Mouse (Mus musculus): ENCODE results near the gene Nudt6. TPM values are rescaled to one million over a fixed set of nuclear protein-coding genes. Genes with fewer than 3 reads are reported as not detected.

The Nudt6 gene
- polyA plus RNA-seq, 1 experiment from 2014 or later = 5.2 TPM

DNA sequence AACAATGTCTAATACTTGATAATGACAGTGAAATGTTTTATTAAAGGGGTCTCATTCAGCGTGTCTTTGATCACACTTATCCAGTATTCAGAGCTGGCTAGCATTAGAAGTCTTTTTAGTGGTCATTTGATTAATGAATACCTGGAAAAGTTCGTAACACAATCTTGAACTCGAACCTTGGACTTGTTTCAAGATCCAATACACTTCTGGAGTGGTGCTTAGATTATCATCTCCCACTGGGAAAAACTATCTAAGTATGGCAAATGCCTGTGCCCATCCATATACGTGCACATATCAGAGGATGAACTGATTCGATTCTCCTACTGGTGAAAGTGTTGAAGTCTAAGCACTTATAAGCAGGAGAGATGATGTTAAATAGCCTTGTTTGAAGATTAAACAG is 1.7 kb downstream of the Nudt6 start:
- Histone ChIP-seq H3K9ac (peak overlapping the region; percentile 82; the same call in 1 of the 2 replicates), H3K4me3 (replicated peaks) (peak overlapping the region; percentile 89), H3K36me3 (0 out of 2 replicates have a peak, but pooled peaks cover under 1% of the 10 kb centered on the region), H3K4me2 (peak overlapping the region; percentile 79), H3K4me1 (peaks cover 19% of the 10 kb centered on the region), H3K27ac (no peak overlapping the region), H3K9me3 (replicated peaks) (no peaks in the 10 kb centered on the region), H3K27me3 (no peaks in the 10 kb centered on the region)
- 71% methylated on average over 5 of the region's 5 CpGs for WGBS
- no peak for ATAC-seq (replicated peaks; ENCODE audit: low FRiP score)

DNA sequence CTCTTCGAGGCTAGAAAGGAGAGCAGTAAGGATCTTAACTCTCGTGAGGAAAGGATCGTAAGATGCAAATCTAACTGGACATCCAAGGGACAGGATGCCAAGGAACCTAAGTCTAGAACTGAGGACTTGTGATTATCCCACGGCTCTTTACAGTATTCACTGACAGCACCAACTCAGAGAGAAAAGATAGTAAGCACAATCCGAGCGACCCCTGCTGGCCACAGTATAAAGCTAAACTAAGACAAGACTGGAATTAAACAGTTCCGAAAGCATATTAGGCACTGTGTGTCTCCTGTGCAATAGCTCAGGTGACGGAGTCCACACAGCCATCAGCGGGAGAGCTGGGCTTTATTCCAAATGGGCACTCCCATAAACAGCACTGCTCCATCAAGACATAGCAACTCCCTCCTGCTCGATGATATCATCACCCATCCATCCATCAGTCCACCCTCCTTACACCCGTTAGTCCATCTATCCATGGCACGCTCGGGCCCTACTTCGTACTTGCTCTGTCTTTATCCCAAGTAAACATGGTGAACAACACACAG is 5.5 kb downstream of the Nudt6 start:
- H3K9me3 ChIP-seq (replicated peaks) = no peaks in the 10 kb centered on the region
- 53% methylated on average over 14 of the region's 14 CpGs for WGBS
- no peak overlapping the region for H3K4me3 ChIP-seq (replicated peaks)
- H3K4me2 ChIP-seq = no peak overlapping the region
- peaks cover 9% of the 10 kb centered on the region; the same call in 1 of the 2 replicates for H3K4me1 ChIP-seq
- no peak for ATAC-seq (replicated peaks; ENCODE audit: low FRiP score)
- H3K27me3 ChIP-seq = no peaks in the 10 kb centered on the region
- H3K27ac ChIP-seq = no peak overlapping the region
- H3K36me3 ChIP-seq = 0 out of 2 replicates have a peak, but pooled peaks cover 3% of the 10 kb centered on the region
- no peak overlapping the region for H3K9ac ChIP-seq

DNA sequence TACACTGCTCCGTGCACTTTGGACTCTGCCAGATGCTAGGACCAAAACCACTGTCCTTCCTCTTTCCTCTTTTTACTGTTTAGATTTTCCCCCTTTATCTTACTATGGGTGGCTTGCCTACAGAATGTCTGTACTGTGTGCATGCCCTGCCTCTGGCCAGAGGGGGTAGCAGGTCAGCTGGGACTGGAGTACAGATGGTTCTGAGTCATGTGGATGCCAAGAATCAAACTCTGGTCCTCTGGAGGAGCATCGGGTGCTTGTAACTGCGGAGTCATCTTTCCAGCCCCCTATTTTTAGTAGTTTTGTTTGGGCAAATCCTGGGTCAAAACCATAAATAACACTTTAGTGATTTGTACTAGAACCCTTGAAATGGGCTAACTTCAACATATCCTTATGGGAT is 6.6 kb downstream of the Nudt6 start:
- no peak overlapping the region for H3K27ac ChIP-seq
- H3K9ac ChIP-seq = no peak overlapping the region
- H3K4me3 ChIP-seq (replicated peaks) = no peak overlapping the region
- no peak for ATAC-seq (replicated peaks; ENCODE audit: low FRiP score)
- H3K27me3 ChIP-seq = no peaks in the 10 kb centered on the region
- 0 out of 2 replicates have a peak, but pooled peaks cover 3% of the 10 kb centered on the region for H3K36me3 ChIP-seq
- peaks cover 4% of the 10 kb centered on the region; the same call in 1 of the 2 replicates for H3K4me1 ChIP-seq
- H3K9me3 ChIP-seq (replicated peaks) = no peaks in the 10 kb centered on the region
- H3K4me2 ChIP-seq = no peak overlapping the region
- WGBS = 83% methylated on average over 3 of the region's 3 CpGs

DNA sequence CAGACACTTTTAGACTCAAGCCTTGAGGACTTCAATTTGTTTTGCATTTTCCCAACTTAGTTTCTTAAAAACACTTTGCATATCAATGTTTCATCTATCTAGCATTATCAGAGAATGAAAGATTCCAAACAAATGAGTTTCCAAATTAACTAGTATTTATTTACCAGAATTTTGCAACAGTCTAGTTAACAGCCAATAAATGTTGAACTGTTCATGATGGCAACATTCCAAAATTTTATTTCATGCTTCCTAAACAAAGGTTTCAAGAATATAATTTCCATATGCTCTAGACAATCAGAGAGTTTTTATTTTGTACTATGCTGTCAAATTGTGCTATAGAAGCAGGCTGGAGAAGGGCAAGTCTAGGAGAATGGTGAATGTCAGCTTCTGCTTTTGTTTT is 12.4 kb downstream of the Nudt6 start:
- H3K9me3 ChIP-seq (replicated peaks) = no peaks in the 10 kb centered on the region
- no peaks in the 10 kb centered on the region for H3K27me3 ChIP-seq
- no peak for ATAC-seq (replicated peaks; ENCODE audit: low FRiP score)
- H3K9ac ChIP-seq = no peak overlapping the region
- peaks cover 8% of the 10 kb centered on the region for H3K36me3 ChIP-seq
- no peak overlapping the region for H3K4me2 ChIP-seq
- H3K27ac ChIP-seq = no peak overlapping the region
- no peak overlapping the region for H3K4me3 ChIP-seq (replicated peaks)
- H3K4me1 ChIP-seq = no peaks in the 10 kb centered on the region

DNA sequence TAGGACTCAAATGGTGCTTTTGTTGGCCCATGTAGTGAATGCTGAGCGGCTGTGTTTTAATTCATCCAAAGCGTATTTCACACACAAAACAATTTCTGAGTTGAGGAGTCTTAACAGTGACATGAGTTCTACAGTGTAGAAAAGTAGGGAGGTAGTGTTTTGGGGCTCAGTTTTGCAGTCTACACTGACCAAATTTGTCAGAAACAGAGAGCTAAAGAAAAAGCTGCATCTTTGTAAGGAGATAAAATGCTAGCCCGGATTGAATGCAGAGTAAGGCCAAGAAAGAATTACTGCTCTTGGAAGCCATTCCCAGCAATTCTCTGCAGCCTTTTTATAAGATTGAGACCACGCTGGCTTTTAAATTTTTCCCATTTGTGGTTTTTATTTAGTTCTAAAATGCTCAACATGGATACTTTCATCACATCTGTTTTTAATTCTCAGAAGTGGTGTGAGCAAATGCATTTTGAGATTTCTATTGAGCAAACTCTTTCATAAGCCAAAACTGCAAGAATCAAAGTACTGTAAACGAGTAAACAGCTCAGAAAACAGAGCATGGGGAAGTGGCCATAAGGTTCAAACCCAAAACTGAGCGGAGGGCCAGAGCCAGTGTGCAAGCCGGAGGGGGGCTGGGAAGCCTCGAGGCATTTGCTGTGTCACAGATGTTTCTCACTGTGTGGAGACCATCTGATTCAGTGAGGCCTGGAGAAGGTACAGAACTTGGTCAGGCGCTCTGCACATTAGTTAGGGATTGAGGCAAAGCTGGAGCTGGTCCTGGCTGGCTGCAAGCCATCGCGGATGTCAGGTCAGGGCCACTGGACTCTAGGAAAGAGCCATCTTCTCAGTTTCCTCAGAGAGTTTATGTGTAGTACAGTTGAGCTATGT is 18.0 kb downstream of the Nudt6 start:
- no peaks in the 10 kb centered on the region for H3K4me1 ChIP-seq
- H3K9me3 ChIP-seq (replicated peaks) = no peaks in the 10 kb centered on the region
- H3K9ac ChIP-seq = no peak overlapping the region
- no peak overlapping the region for H3K4me3 ChIP-seq (replicated peaks)
- WGBS = 74% methylated on average over 11 of the region's 11 CpGs
- peak overlapping the region; percentile 19; the same call in 1 of the 2 replicates for H3K27ac ChIP-seq
- peaks cover 5% of the 10 kb centered on the region for H3K36me3 ChIP-seq
- no peaks in the 10 kb centered on the region for H3K27me3 ChIP-seq
- no peak overlapping the region for H3K4me2 ChIP-seq
- ATAC-seq (replicated peaks; ENCODE audit: low FRiP score) = no peak

DNA sequence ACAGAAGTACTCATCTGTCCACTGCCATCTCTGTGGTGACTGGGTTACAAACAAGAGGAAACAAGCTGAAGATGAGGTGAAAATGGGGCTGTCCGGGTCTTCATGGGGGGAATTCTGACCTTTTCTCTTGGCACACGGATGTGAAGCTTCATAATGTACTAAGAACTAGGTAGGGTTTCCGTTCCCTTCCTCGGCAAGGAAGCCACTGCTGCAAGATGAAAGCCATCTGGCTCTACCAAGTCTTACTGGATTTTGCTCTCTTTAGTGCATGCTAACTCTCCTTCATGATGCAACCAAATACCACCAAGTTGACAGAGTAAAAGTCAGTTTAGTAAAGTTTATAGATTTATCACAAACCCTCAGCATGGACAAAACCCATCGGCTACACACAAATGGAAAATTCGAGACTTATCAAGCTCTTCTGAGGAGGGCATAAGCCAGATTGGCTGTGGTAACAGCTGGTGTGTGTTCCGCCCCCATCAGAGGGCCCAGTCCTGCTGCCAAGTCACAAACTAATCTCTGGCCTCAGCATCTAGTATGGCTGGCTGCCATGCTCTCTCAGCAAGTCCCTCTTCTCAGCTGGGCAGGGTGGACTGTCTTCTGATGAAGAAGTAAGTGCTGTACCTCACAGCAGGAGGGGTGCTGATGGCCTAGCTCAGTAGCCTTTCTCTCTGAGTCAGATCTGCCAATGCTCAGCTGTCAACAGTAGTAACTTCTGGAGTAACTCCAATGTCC is 21.2 kb downstream of the Nudt6 start:
- H3K4me3 ChIP-seq (replicated peaks) = no peak overlapping the region
- no peaks in the 10 kb centered on the region for H3K9me3 ChIP-seq (replicated peaks)
- H3K4me2 ChIP-seq = no peak overlapping the region
- 74% methylated on average over 7 of the region's 7 CpGs for WGBS
- H3K4me1 ChIP-seq = no peaks in the 10 kb centered on the region
- no peaks in the 10 kb centered on the region for H3K27me3 ChIP-seq
- no peaks in the 10 kb centered on the region for H3K36me3 ChIP-seq
- no peak overlapping the region for H3K9ac ChIP-seq
- H3K27ac ChIP-seq = no peak overlapping the region
- ATAC-seq (replicated peaks; ENCODE audit: low FRiP score) = no peak

DNA sequence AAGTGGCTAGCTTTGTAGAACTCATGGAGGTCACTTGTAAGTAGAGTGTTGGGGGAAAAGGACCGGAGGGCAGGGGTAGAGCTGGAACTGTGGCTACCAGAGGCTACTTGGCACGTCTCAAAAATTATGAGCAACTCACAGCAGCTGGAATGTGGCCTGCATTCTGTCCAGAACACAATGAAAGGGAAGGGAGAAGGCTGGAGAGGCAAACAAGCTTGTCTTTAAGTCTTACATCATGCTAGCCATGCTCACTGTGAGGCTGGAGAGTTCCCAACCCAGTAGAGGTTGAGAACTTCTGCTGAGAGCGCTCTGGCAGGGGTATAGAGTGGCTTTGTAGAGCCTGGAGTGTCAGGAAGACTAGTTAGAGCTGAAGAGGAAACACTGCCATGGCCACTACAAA is 22.4 kb downstream of the Nudt6 start:
- Histone ChIP-seq H3K36me3 (no peaks in the 10 kb centered on the region), H3K4me3 (replicated peaks) (no peak overlapping the region), H3K27ac (no peak overlapping the region), H3K9me3 (replicated peaks) (no peaks in the 10 kb centered on the region), H3K9ac (no peak overlapping the region), H3K4me1 (no peaks in the 10 kb centered on the region), H3K27me3 (no peaks in the 10 kb centered on the region), H3K4me2 (no peak overlapping the region)
- 85% methylated on average over 3 of the region's 3 CpGs for WGBS
- ATAC-seq (replicated peaks; ENCODE audit: low FRiP score) = no peak

DNA sequence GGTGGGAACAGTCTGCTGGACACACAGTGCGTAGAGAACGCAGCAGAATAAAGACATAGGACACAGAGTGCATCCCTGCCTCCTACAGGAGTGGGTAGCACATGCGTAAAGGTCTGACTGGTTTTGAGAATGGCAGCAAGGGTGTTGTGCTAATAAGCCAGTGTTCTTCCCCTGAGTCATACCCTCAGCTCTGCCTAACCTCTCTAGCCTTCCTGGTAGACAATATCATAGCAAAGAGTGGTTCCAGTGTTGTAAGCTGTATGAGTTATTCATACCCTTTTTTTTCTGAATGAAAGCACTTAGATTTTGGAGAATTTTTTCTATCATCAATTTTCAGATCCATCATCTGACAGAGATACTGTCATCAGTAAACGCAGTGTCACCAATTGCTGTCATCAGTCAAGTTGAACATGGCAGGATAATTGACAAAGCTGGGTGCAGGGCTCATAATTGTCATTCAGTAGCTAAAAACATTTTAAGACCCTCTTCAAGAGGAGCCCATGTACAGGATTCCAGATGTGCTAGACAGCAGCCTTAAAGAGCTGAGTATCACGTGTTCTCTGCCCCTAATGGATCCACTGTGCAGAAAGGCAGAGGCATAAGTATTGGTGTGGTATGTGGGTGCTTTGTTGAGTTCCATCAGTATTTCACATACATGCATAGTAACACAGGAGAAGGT is 22.9 kb downstream of the Nudt6 start:
- H3K4me2 ChIP-seq = no peak overlapping the region
- no peaks in the 10 kb centered on the region for H3K9me3 ChIP-seq (replicated peaks)
- H3K9ac ChIP-seq = no peak overlapping the region
- H3K27me3 ChIP-seq = no peaks in the 10 kb centered on the region
- no peak overlapping the region for H3K27ac ChIP-seq
- no peaks in the 10 kb centered on the region for H3K36me3 ChIP-seq
- 89% methylated on average over 5 of the region's 5 CpGs for WGBS
- H3K4me1 ChIP-seq = no peaks in the 10 kb centered on the region
- no peak overlapping the region for H3K4me3 ChIP-seq (replicated peaks)
- ATAC-seq (replicated peaks; ENCODE audit: low FRiP score) = no peak

DNA sequence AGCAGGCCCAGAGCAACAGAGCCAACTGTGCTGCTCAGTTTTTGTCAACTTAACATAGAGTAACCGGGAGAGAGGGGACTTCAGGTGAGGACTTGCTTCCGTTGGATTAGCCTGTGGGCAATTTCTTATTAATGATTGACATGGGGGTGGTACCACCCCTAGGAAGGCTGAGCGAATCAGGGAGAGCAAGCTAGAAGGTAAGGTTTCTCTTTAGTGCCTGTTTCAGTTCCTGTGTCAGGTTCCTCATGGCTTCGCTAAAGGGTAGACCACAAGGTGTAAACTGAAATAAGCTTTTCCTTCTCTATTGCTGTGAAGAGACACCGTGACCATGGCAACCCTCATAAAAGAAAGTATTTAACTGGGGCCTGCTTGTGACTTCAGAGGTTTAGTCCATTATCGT is 32.7 kb downstream of the Nudt6 start:
- H3K27ac ChIP-seq = no peak overlapping the region
- 85% methylated on average over 6 of the region's 6 CpGs for WGBS
- no peak overlapping the region for H3K4me2 ChIP-seq
- no peaks in the 10 kb centered on the region for H3K27me3 ChIP-seq
- H3K4me1 ChIP-seq = no peaks in the 10 kb centered on the region
- H3K9me3 ChIP-seq (replicated peaks) = no peaks in the 10 kb centered on the region
- H3K9ac ChIP-seq = no peak overlapping the region
- no peaks in the 10 kb centered on the region for H3K36me3 ChIP-seq
- no peak overlapping the region for H3K4me3 ChIP-seq (replicated peaks)
- ATAC-seq (replicated peaks; ENCODE audit: low FRiP score) = no peak

DNA sequence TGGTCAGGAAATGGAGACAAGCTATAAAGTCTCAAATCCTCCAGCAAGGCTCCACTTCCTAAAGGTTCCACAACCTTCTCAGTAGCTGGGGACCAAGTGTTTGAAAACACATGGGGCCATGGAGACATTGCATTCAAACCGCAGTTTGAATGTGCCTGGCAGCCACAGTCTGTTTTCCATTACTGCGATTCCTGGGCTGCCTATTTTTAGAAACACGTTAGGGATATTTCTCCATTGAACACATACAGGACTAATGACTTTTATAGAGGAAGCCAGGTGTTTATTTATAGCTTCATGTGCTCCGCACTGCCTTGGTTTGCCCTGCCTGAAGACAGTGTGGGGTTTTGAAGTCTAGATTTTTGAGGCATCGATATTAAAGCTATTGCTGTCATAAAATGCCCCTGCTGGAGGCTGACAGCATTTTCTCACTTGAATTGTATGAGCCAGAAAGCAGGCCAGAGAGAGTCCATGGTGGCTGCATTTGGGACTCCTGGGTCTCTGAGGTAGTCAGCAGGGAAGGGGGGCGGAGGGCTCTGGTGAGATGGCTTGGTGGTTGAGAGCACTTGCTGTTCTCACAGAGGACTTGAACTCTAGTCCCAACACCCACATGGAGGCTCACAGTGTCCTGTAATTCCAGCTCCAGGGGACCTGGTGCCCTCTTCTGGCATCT is 36.8 kb downstream of the Nudt6 start:
- Histone ChIP-seq H3K4me3 (replicated peaks) (no peak overlapping the region), H3K27me3 (no peaks in the 10 kb centered on the region), H3K36me3 (no peaks in the 10 kb centered on the region), H3K4me2 (no peak overlapping the region), H3K4me1 (peaks cover 23% of the 10 kb centered on the region), H3K9ac (no peak overlapping the region), H3K27ac (no peak overlapping the region), H3K9me3 (replicated peaks) (no peaks in the 10 kb centered on the region)
- WGBS = 72% methylated on average over 6 of the region's 6 CpGs
- ATAC-seq (replicated peaks; ENCODE audit: low FRiP score) = no peak

DNA sequence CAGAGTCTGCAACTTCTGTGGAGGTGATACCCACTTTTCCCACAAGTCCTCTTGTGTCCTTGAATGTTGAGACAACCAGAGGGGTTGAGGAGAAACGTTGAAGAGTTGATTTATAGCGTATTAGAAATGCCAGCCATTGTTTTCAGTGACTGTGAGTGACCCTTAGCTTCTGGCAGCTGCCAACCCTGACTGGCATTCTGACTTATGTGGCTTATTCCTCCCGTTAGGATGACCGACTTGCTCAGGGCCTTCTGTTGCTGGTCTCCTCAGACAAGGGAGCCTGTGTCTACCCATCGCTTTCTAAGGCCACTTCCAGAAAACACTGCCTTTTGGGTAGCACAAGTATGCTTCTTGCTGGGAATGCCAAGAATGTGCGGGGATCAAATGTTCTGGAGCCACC is 38.6 kb downstream of the Nudt6 start:
- H3K4me1 ChIP-seq = peaks cover 33% of the 10 kb centered on the region
- no peak overlapping the region for H3K4me2 ChIP-seq
- no peak overlapping the region for H3K27ac ChIP-seq
- 66% methylated on average over 6 of the region's 6 CpGs for WGBS
- no peaks in the 10 kb centered on the region for H3K27me3 ChIP-seq
- no peaks in the 10 kb centered on the region for H3K9me3 ChIP-seq (replicated peaks)
- no peak overlapping the region for H3K4me3 ChIP-seq (replicated peaks)
- ATAC-seq (replicated peaks; ENCODE audit: low FRiP score) = no peak
- H3K36me3 ChIP-seq = no peaks in the 10 kb centered on the region
- no peak overlapping the region for H3K9ac ChIP-seq
